Mouse (Mus musculus) adrenal gland, adult 2 months (tissue): ENCODE measurements at regions not wholly inside any gene's neighbourhood (a gene's known extent, or its start where the extent isn't known, plus 50 kb on each side); places are given as distances from the start of the nearest gene placed in this dataset.

Experiments
- DNase-seq: peaks from one replicate; pipeline ENCODE4 v3.0.0; 2021

DNA sequence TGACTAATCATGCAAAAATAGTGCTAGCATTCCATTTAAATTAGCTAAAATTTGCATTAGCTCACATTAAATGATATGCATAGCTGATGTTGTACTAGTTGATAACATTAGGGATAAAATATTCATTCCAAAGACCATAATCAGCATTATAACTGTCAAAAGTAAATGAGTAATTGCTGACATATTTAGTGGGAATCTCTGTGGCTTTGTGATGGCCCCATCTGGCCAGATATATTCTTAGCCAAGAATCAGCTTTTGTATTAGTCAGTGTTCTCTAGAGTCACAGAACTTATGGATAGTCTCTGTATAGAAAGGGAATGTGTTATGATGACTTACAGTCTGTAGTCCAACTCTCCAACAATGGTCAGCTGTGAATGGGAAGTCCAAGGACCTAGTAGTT lies 171.2 kb downstream of the Gria2 start:
- no peak for DNase-seq

DNA sequence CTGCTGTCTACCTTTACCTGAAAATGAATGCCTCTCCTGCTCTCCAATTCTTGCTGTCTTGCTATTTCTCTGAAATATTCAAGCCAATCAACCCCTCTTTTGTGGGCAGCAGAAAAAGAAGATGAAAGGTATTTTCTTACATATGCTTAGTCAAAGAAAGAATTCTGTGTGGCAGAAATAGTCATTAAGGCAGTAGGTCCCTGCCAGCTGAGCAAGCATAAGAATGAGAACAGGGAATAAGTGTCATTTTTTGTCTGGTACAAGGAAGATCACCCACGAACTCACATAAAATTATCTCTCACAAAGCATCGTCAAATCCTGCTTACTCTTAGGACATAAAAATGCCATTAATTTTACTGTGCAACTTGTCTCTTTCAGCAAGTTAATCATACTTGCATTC lies 192.2 kb downstream of the Gria2 start:
- no peak for DNase-seq

DNA sequence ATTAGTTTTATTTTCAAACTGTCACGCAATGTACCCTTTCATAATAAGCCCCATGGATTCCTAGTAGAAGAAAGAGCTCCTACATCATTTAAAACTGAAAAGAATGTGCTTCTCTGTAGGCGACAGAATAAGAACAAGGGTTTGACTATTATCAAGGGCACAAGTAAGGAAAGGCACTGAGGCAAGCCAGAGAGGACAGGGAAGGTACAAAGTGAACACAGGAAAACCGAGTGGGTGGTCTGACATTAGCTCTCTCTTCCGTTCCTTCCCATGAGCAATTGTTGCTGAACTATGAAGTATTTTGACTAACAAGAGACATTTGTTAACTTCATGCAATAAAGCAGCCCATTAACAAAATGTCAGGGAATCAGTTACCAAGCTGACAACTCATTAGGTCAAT lies 194.2 kb downstream of the Gria2 start:
- no peak for DNase-seq

DNA sequence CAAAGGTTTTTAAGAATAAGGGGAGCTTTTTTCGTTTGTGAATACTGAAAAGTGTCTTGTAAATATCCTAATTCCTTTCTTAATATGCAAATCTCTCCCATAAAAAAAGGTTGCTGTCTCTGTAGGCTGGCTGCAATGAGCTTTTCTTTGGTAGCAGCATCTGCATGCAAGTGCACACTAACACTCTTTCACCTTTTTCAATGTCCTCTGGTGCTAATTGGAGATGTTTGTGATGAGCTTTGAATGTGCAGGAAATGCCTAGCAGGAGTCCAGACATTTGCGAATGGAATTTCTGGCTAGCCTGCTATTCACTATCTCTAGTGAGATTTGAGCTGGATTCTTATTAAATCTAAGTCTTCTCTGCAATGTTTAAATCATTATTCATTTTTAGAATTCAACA lies 194.8 kb downstream of the Gria2 start:
- DNase-seq, result no peak

DNA sequence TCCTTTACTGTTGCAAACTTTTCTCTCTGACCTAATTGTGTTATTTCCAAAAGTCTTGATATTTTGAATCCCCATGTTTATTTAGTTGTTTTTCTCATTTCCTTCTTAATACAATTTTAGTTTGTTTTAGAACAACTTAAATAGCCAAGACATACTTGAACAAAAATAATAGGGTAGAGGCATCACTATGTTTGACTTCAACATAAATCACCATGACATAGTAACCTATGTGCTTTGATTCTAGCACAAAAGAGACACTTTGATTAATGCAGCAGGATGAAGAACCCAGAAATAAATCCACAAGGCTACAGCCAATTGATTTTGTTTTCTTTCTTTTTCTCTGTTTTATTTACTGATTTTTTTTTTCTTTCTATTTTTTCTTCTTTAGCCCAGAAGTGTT lies 205.1 kb downstream of the Gria2 start:
- no peak for DNase-seq

DNA sequence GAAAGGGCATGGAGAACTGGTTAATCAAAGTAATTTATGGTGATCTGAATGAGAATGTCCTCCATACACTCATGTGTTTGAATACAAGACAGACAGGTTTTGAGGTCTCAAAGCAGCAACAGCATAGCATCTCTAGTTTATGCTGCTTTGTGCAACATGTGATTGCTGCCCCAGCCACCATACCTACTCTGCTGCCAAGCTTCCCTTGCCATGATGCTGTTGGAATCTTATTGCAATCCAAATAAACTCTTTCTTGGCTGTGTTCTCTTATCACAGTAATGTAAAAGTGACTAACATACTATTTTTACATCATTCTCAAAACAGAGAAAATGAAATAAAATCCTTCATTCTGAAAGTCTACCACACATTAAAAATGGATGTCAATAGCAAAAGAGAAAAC lies 235.1 kb downstream of the Gria2 start:
- no peak for DNase-seq

DNA sequence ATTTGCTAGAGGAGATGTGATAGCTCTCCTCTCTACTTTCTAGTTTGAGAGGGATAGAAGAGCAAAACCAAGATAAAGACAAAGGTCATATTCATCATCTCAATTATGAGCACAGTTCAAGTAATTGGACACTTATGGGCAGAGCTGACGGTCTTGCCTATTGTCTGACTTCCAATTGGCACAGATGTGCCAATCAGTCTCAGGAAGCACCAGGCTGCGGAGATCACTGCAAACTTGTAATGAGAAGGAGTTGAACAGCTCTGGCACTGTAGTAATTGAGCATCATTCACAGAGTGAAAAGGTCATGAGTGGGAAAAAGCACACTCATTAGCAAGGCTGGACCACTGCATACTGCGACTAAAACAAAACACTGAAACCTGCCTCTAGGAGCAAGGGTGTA lies 236.4 kb downstream of the Gria2 start:
- DNase-seq, result no peak

DNA sequence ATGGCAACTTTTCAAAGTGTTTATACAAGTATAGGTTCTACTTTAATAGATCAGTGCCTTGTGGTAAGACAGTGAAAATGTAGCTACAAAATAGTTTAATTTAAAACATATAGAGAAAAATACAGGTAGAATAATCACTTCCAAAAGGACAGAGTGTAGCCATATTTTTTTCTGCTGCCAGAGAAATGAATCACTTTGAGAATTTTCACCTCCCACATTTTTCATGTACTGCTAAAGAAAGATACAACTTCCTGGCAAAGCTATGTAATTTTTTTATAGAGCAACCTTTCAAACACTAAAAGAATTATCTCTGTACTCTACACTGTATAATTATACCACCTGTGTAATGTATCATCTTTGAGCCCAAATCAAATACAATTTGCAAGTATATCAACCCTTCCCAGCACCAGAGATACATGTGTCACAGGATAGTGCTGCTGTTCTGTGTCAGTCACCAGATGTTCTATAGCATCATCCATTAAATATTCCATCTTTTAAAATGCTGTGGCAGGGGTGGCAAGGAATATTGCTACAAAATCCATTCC lies 256.4 kb downstream of the Gria2 start:
- no peak for DNase-seq

DNA sequence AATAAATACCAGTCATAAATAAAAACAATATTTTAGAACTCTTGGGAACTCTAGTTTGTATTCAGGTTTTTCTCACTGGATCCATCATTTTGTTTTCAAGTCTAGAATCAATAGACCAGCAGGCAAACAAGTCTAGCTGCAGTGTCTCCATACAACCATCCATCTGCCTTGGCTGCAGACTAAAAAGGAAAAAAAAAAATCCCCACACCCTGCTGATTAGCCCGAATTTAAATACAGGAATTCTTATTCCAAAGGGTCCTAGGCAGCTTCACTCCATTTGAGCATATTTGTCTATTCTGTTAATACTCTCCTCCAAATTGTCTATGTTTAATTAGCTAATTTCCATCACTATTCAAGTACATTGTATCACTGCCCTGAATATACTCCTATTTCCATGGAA lies 258.9 kb downstream of the Gria2 start:
- DNase-seq, result no peak

DNA sequence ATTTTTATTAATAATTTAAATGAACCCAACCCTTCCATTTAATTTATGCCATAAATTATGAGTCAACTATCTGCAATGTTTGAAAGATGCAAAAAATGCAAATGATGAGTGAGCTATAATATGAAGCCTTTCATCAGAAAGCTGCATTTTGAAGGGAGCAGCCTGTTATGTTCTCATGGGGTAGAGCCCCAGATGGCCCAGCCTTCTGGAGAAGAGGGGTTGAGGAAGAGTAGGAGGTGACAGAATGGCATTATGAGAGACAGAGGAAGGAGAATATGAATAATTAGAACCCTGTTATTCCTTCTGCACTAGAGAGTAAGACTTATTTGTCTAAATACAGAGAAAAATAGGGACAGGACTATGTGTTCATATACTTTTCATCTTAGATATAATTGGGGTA lies 261.3 kb downstream of the Gria2 start:
- no peak for DNase-seq

DNA sequence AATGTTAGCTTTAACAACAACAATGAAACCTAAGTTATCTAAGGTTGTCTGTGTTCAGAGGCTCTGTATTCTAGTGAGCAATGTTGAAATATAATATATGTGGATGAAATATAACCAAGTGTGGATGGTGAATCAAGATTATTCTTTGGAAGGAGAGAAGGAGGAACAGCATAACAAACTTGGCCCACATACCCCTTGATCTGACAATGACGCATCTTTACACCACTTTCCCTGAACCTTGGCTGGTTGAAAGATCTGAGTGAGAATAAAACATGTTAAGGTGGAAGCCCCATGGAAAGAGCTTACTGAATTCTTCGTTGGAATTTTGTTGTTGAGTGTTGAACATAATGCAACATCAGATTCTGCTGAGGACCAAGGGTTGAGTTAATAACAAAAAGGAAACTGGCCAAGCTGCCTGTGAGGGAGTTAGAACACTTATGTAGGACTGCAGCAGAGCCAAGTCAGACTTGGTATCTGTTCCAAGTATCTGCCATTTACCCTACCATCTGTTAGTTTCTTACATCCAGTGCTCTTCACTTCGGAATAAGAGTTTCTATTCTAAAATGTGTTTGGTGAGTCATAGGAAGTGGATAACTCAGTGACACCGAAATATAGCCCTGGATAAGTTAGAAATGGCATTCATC lies 268.8 kb downstream of the Gria2 start:
- DNase-seq, result no peak

DNA sequence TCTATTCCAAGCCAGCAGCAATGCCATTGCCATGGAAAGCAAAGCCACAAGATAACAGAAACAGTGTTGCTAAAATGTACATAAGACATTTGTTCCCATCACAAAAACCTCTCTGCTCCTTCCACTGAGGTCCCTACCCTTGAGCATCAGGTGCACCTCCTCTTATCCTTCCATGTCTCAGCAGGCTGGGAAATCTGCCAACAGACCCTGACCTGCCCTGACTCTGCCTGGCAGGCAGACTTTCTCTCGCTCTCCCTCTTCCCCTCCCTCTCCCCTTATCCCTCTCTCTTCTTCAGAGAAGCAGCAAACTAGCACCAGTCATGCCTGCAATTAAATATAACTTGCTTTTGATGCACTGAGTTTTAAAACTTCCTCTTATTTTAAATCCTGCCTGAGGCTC lies 288.6 kb downstream of the Gria2 start:
- DNase-seq, result peak; percentile 65

DNA sequence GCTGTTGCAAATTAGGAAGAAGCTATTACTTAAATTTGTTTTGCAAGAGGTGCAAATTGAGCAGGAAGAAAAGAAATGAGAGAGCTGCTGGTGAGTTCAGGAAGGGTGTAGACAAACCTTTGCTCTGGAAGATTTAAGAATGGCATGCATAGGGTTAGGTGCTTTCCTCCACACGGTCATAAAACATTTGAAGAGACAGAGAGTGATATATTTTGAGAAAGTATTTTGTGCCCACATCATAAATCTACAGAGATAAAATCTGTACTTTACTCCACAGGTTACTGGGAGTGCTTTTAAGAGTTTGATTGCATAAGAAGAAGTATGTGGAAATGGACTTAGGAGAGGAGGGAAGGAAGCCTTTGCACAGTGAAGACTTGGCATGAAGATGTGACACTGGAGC lies 293.4 kb downstream of the Gria2 start:
- no peak for DNase-seq

DNA sequence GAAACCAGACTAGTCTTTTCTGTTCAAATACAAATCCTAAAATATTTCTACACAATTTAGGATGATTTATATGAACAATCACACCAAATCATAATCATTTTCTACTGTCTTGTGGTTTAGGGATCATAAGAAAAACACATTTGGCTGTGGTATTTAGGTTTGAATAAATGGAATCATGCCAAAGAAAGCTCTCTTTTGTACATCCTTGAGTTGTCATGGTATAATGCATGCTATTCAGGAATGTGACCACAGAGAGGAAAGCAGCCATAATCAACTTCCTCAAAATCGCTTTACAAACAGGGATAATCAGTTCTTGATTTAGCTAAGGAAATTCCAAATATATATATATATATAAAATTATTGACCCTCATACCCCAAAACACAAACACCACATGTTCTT lies 295.9 kb downstream of the Gria2 start:
- no peak for DNase-seq

DNA sequence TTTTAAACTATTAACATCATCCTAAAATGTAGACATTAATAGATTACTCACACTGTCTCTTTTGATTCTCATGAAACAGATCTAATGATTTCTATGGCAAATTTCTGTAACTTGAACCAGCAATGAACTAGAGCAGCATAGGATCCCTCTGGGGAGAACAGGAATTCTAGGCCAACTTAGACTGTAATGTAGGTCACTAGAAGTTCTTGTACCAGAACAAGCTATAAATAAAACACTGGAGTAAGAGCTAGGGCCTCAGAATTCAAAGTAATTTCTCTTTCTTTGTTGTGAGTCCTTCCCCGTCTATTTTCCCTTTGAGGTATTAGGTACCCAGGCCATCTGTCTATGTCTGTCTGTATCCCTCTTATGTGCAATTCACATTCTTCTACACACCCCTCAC lies 301.5 kb downstream of the Gria2 start:
- DNase-seq, result no peak

DNA sequence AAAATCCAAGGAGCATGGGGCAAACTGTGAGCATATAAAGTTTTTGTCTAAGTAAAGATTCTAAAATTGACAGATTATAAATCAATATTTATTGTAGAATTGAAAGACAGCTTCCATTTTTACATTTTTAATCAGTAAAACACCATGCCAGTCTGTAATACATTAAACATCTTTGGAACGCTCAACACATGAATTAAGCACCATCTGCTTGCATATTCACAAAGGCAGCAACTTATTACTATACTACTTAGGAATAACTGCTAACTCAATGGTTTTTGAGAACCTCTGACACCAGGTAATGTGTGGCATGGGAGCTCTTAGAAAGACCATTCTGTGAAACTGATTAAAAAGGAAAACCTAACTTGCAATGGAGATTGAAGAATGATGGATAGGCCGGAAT lies 306.1 kb downstream of the Gria2 start:
- DNase-seq, result no peak

DNA sequence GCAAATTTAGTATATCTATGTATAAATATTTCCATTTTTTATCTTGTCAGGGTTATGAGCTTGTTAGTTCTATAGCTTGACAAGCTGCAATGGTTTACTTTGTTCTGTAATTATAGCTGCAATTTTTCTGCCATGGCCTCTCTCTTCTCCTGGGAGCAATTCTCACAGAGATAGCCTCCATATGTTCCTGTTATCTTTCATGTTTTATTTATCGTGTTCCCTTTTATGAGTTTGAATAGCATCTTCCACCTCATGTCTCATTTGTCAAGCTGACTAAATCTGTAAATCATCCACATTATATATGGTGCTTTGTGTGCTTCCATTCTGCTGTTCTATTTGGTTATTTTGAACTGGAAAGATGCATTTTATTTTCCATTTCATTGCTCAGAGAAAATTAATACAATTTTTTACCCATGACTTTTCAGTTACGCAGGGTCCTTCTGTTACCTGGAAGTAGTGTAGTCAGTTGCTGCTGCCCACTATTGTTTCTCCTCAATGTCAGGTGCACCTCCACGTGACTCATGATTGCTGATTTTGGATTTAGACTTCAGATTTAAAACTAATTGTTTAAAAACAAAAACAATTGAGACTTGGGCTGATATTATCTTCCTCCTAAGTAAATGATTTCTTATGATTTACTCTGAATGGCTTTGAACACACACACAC lies 318.3 kb downstream of the Gria2 start:
- DNase-seq, result no peak

DNA sequence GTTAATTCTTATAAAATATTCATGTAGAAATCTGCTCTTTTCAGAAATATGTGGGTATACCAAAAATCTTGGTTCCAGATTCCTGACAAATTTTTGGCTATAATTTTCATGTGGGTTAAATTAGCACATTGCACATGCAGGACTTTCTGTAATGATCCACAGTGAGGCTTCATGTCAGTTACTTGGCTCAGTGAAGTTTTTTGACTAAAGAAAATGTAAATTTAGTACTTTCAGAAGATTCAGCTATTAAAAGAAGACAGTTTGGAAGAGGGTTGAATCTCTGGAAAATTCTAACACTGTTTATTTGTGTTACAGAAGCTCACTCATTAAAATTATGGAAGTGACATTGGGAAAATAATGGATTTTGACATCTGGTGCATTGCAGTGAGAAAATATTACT lies 324.0 kb downstream of the Gria2 start:
- no peak for DNase-seq

DNA sequence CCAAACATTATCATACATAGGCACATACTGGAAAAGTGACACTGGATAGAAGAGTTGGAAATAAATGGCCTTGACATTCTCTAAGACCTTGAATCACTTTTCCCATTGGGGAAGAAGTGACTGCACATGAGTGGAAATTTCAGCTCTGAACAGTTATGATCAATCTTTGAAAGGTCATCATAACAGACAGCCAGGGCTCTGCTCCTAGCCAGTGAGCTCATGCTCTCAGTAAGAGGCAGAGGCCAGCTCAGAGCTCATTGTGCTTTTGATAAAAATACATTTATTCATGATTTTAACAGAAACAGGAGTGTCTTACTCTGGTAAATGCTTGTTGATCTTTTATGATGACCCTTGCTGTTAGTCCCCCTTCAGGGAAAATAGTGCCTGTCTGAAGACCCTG lies 328.9 kb downstream of the Gria2 start:
- peak; percentile 47 for DNase-seq
